In genomic region chr4:63507478-63507877, GRCm38 (mm10) we compare ENCODE assay signal across 19 mouse cellular contexts. TPM values are rescaled to one million over a fixed set of nuclear protein-coding genes. Genes with fewer than 3 reads are reported as not detected.
A peak's percentile ranks its signal among the peaks of the same experiment; 100 is the strongest.
DNase-seq lines count a peak whose midpoint lies in the region; ATAC-seq and TF ChIP-seq lines count a peak whose summit lies in the region.
"Had no signal": no experiment of that assay in that cellular context is flagged by ENCODE, and none has a peak within 500 bp of the region (broad histone marks: within the 10 kb centered on the region; RNA-seq: fewer than 3 reads in every experiment).

No protein-coding gene starts in this region.

- no peak for TF ChIP-seq POLR2A in liver, adult 2 months (IDR thresholded peaks at IDR 0.05; ENCODE audit: extremely low read depth, insufficient read depth, low read length)

- no peaks in the 10 kb centered on the region for H3K27me3 ChIP-seq in forebrain, embryonic 14.5 days (replicated peaks; ENCODE audit: control insufficient read depth, insufficient read depth, low read length)
- H3K27me3 ChIP-seq in forebrain, embryonic 10.5 days (ENCODE audit: poor library complexity, severe bottlenecking): 0 out of 2 replicates have a peak, but pooled peaks cover 3% of the 10 kb centered on the region
- H3K27me3 ChIP-seq in liver, adult 2 months (ENCODE audit: control insufficient read depth, insufficient read depth, low read length): no peaks in the 10 kb centered on the region
- H3K27me3 ChIP-seq in liver, embryonic 12.5 days (replicated peaks): no peaks in the 10 kb centered on the region
- H3K27me3 ChIP-seq: CH12.LX; embryonic facial prominence, embryonic 12.5 days; embryonic facial prominence, embryonic 15.5 days; heart, embryonic 12.5 days; heart, embryonic 15.5 days; hindbrain, embryonic 13.5 days; intestine, embryonic 15.5 days; Patski had no signal

- H3K4me1 ChIP-seq in forebrain, embryonic 14.5 days (ENCODE audit: control insufficient read depth, insufficient read depth, low read length): no peaks in the 10 kb centered on the region
- no peaks in the 10 kb centered on the region for H3K4me1 ChIP-seq in forebrain, embryonic 10.5 days
- no peaks in the 10 kb centered on the region for H3K4me1 ChIP-seq in liver, adult 2 months (ENCODE audit: control insufficient read depth, insufficient read depth, low read length)
- no peaks in the 10 kb centered on the region for H3K4me1 ChIP-seq in liver, embryonic 12.5 days
- H3K4me1 ChIP-seq: embryonic facial prominence, embryonic 15.5 days; heart, embryonic 12.5 days; heart, embryonic 15.5 days; hindbrain, embryonic 10.5 days; hindbrain, embryonic 13.5 days; intestine, embryonic 15.5 days had no signal

- no peak overlapping the region for H3K9ac ChIP-seq in forebrain, embryonic 14.5 days (ENCODE audit: low read length)
- H3K9ac ChIP-seq in liver, adult 2 months (ENCODE audit: low read depth, low read length): no peak overlapping the region
- H3K9ac ChIP-seq in liver, embryonic 12.5 days: no peak overlapping the region
- H3K9ac ChIP-seq: embryonic facial prominence, embryonic 12.5 days; embryonic facial prominence, embryonic 15.5 days; heart, embryonic 12.5 days; heart, embryonic 15.5 days; hindbrain, embryonic 13.5 days; intestine, embryonic 15.5 days had no signal

- no peak overlapping the region for H3K4me3 ChIP-seq in forebrain, embryonic 14.5 days (ENCODE audit: low read depth, low read length)
- H3K4me3 ChIP-seq in forebrain, embryonic 10.5 days: no peak overlapping the region
- no peak overlapping the region for H3K4me3 ChIP-seq in liver, adult 2 months (ENCODE audit: insufficient read depth, low read depth, low read length)
- H3K4me3 ChIP-seq in liver, embryonic 12.5 days: no peak overlapping the region
- H3K4me3 ChIP-seq: embryonic facial prominence, embryonic 12.5 days; embryonic facial prominence, embryonic 15.5 days; gastrocnemius, adult 2 months; heart, embryonic 12.5 days; heart, embryonic 15.5 days; hindbrain, embryonic 10.5 days; hindbrain, embryonic 13.5 days; intestine, embryonic 15.5 days had no signal

- ATAC-seq in forebrain, embryonic 14.5 days: peak; percentile 40; the same call in 1 of the 2 replicates
- no peak for ATAC-seq in liver, embryonic 12.5 days
- ATAC-seq: hindbrain, embryonic 16.5 days; intestine, embryonic 15.5 days; Patski had no signal

- H3K27ac ChIP-seq in forebrain, embryonic 14.5 days (ENCODE audit: low read depth, low read length): no peak overlapping the region
- no peak overlapping the region for H3K27ac ChIP-seq in forebrain, embryonic 10.5 days
- H3K27ac ChIP-seq in liver, adult 2 months (replicated peaks; ENCODE audit: insufficient read depth, low read depth, low read length): no peak overlapping the region
- no peak overlapping the region for H3K27ac ChIP-seq in liver, embryonic 12.5 days
- H3K27ac ChIP-seq: embryonic facial prominence, embryonic 12.5 days; embryonic facial prominence, embryonic 15.5 days; gastrocnemius, adult 2 months; heart, embryonic 15.5 days; hindbrain, embryonic 10.5 days; hindbrain, embryonic 13.5 days; intestine, embryonic 15.5 days had no signal

- H3K9me3 ChIP-seq in forebrain, embryonic 14.5 days (replicated peaks; ENCODE audit: control insufficient read depth, low read length): no peaks in the 10 kb centered on the region
- H3K9me3 ChIP-seq in forebrain, embryonic 10.5 days: no peaks in the 10 kb centered on the region
- no peaks in the 10 kb centered on the region for H3K9me3 ChIP-seq in liver, embryonic 12.5 days (replicated peaks)
- H3K9me3 ChIP-seq: embryonic facial prominence, embryonic 12.5 days; embryonic facial prominence, embryonic 15.5 days; heart, embryonic 15.5 days; hindbrain, embryonic 10.5 days; hindbrain, embryonic 13.5 days; intestine, embryonic 15.5 days had no signal

- WGBS in forebrain, embryonic 14.5 days: 75% methylated on average over 5 of the region's 5 CpGs
- 84% methylated on average over 5 of the region's 5 CpGs for WGBS in forebrain, embryonic 10.5 days
- WGBS in liver, adult 2 months: 74% methylated on average over 5 of the region's 5 CpGs
- WGBS in liver, embryonic 12.5 days (ENCODE audit: insufficient replicate concordance): 58% methylated on average over 5 of the region's 5 CpGs

- no peak overlapping the region for H3K4me2 ChIP-seq in forebrain, embryonic 14.5 days (ENCODE audit: low read length)
- H3K4me2 ChIP-seq in liver, embryonic 12.5 days: no peak overlapping the region
- H3K4me2 ChIP-seq: embryonic facial prominence, embryonic 12.5 days; embryonic facial prominence, embryonic 15.5 days; heart, embryonic 12.5 days; heart, embryonic 15.5 days; hindbrain, embryonic 13.5 days; intestine, embryonic 15.5 days had no signal

- H3K79me2 ChIP-seq in liver, adult 2 months (ENCODE audit: control insufficient read depth, insufficient read depth, low read length): no peaks in the 10 kb centered on the region

- peak; percentile 54 for DNase-seq in forebrain, embryonic 14.5 days (ENCODE audit: low spot score)
- no peak for DNase-seq in forebrain, embryonic 10.5 days (ENCODE audit: extremely low spot score, low spot score)
- peak; percentile 10 for DNase-seq in liver, adult 2 months (ENCODE audit: extremely low read depth, low read depth, low spot score)
- peak; percentile 12 for DNase-seq in gonadal fat pad, adult 2 months (ENCODE audit: low read depth)
- no peak for DNase-seq in right cerebral cortex, postnatal 4 days
- no peak for DNase-seq in retina, postnatal 1 day

- no peaks in the 10 kb centered on the region for H3K36me3 ChIP-seq in forebrain, embryonic 14.5 days (ENCODE audit: control insufficient read depth, insufficient read depth, low read length)
- H3K36me3 ChIP-seq in forebrain, embryonic 10.5 days (replicated peaks): no peaks in the 10 kb centered on the region
- H3K36me3 ChIP-seq in liver, adult 2 months (ENCODE audit: control insufficient read depth, insufficient read depth, low read length): no peaks in the 10 kb centered on the region
- no peaks in the 10 kb centered on the region for H3K36me3 ChIP-seq in liver, embryonic 12.5 days
- H3K36me3 ChIP-seq: embryonic facial prominence, embryonic 12.5 days; embryonic facial prominence, embryonic 15.5 days; G1E; heart, embryonic 12.5 days; heart, embryonic 15.5 days; hindbrain, embryonic 10.5 days; hindbrain, embryonic 13.5 days; intestine, embryonic 15.5 days had no signal

- no peak for TF ChIP-seq CTCF in liver, adult 2 months (IDR thresholded peaks at IDR 0.05; ENCODE audit: low read depth, low read length)

RNA-seq across cellular contexts. Expression of gene Whrn, which starts 11.7 kb away (rescaled TPM):
- 4.1 and 5.0 TPM in 2 replicates for polyA plus RNA-seq in forebrain, embryonic 14.5 days (2014; fragmentation: Nextera tagmentation; extraction: Ambion mirVana)
- polyA plus RNA-seq in forebrain, embryonic 10.5 days (2016; fragmentation: Nextera tagmentation; extraction: Ambion mirVana): 4.6 and 5.1 TPM in 2 replicates
- total RNA-seq in liver, adult 2 months (2014; rRNA removed): 0.20 and 0.37 TPM in 2 replicates
- 0.87 and 0.89 TPM in 2 replicates for polyA plus RNA-seq in liver, adult 2 months (2012; rRNA removed)
- polyA plus RNA-seq in liver, embryonic 12.5 days (2016; fragmentation: Nextera tagmentation; extraction: Ambion mirVana): 1.1 and 1.4 TPM in 2 replicates
- 12.9 and 19.2 TPM in 2 replicates for polyA plus RNA-seq in gonadal fat pad, adult 2 months (2012; rRNA removed)
- polyA plus RNA-seq: G1E had no signal

RNA-seq across cellular contexts. Expression of gene Atp6v1g1, which starts 37.1 kb away (rescaled TPM):
- 526 and 544 TPM in 2 replicates for polyA plus RNA-seq in forebrain, embryonic 14.5 days (2014; fragmentation: Nextera tagmentation; extraction: Ambion mirVana)
- polyA plus RNA-seq in forebrain, embryonic 10.5 days (2016; fragmentation: Nextera tagmentation; extraction: Ambion mirVana): 234 and 239 TPM in 2 replicates
- 79.7 and 82.6 TPM in 2 replicates for total RNA-seq in liver, adult 2 months (2014; rRNA removed)
- polyA plus RNA-seq in liver, adult 2 months (2012; rRNA removed): 31.6 and 33.4 TPM in 2 replicates
- polyA plus RNA-seq in liver, embryonic 12.5 days (2016; fragmentation: Nextera tagmentation; extraction: Ambion mirVana): 124 and 125 TPM in 2 replicates
- 90.6 and 126 TPM in 2 replicates for polyA plus RNA-seq in gonadal fat pad, adult 2 months (2012; rRNA removed)

RNA-seq across cellular contexts. Expression of gene Tmem268, which starts 51.1 kb away (rescaled TPM):
- polyA plus RNA-seq in forebrain, embryonic 14.5 days (2014; fragmentation: Nextera tagmentation; extraction: Ambion mirVana): 4.9 and 5.4 TPM in 2 replicates
- 9.1 and 9.5 TPM in 2 replicates for polyA plus RNA-seq in forebrain, embryonic 10.5 days (2016; fragmentation: Nextera tagmentation; extraction: Ambion mirVana)
- 2.9 and 4.4 TPM in 2 replicates for total RNA-seq in liver, adult 2 months (2014; rRNA removed)
- polyA plus RNA-seq in liver, adult 2 months (2012; rRNA removed): 4.0 and 4.7 TPM in 2 replicates
- 7.5 and 7.8 TPM in 2 replicates for polyA plus RNA-seq in liver, embryonic 12.5 days (2016; fragmentation: Nextera tagmentation; extraction: Ambion mirVana)
- polyA plus RNA-seq in gonadal fat pad, adult 2 months (2012; rRNA removed): 21.0 and 25.8 TPM in 2 replicates

Comparison
In these comparisons a context has a peak if more than half of its experiments do, and no peak if none do; other contexts are left out.
1. DNase-seq: peak in forebrain, embryonic 14.5 days (single experiment), liver, adult 2 months (single experiment) and gonadal fat pad, adult 2 months (single experiment); none in forebrain, embryonic 10.5 days (single experiment), right cerebral cortex, postnatal 4 days (single experiment) and retina, postnatal 1 day (single experiment).